Mouse (Mus musculus): ENCODE data around the gene Prn. TPM values are rescaled to one million over a fixed set of nuclear protein-coding genes. Genes with fewer than 3 reads are reported as not detected.

The Prn gene
- polyA plus RNA-seq, 1 experiment = 0.06 TPM

DNA sequence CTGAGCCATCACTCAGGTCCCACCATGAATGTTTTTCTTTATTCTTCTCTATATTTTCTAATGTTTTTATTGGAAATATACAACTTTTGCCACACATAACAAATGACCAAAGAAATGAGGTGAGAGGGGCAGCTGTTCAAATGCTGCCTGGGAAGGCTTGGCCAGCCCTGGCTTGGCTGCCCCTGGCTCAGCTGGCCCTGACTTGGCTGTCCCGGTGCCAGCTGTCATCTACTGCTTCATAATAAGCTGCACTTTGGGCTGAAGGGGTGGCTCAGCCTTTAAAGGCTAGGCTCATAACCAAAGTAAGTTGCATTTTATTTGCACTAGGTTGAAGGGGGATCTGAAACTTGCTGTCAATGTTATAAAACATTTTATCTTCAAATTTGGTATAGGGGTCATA is 2.9 kb upstream of the Prn start:
- Histone ChIP-seq H3K27ac (ENCODE audit: control insufficient read depth, insufficient read depth, low read depth, low read length) (no peak overlapping the region), H3K4me3 (ENCODE audit: control insufficient read depth, low read depth, low read length) (no peak overlapping the region), H3K4me1 (ENCODE audit: control insufficient read depth, insufficient read depth, low read length) (no peaks in the 10 kb centered on the region; the same call in 1 of the 2 replicates), H3K36me3 (ENCODE audit: control insufficient read depth, insufficient read depth, low read length) (no peaks in the 10 kb centered on the region), H3K27me3 (ENCODE audit: control insufficient read depth, insufficient read depth, low read length) (no peaks in the 10 kb centered on the region)
- TF ChIP-seq POLR2A (IDR thresholded peaks at IDR 0.05; ENCODE audit: control insufficient read depth, low read depth, low read length) (no peak), CTCF (IDR thresholded peaks at IDR 0.05; ENCODE audit: control insufficient read depth, insufficient read depth, insufficient replicate concordance, low read depth, low read length) (no peak)

GRCm38 (mm10) chr2:131907311-131907710 is 2.4 kb upstream of the Prn start:
- no peak overlapping the region for H3K4me3 ChIP-seq (ENCODE audit: control insufficient read depth, low read depth, low read length)
- no peaks in the 10 kb centered on the region; the same call in 1 of the 2 replicates for H3K4me1 ChIP-seq (ENCODE audit: control insufficient read depth, insufficient read depth, low read length)
- no peak overlapping the region for H3K27ac ChIP-seq (ENCODE audit: control insufficient read depth, insufficient read depth, low read depth, low read length)
- TF ChIP-seq POLR2A (IDR thresholded peaks at IDR 0.05; ENCODE audit: control insufficient read depth, low read depth, low read length) (no peak), CTCF (IDR thresholded peaks at IDR 0.05; ENCODE audit: control insufficient read depth, insufficient read depth, insufficient replicate concordance, low read depth, low read length) (no peak)
- no peaks in the 10 kb centered on the region for H3K27me3 ChIP-seq (ENCODE audit: control insufficient read depth, insufficient read depth, low read length)
- no peaks in the 10 kb centered on the region for H3K36me3 ChIP-seq (ENCODE audit: control insufficient read depth, insufficient read depth, low read length)

DNA sequence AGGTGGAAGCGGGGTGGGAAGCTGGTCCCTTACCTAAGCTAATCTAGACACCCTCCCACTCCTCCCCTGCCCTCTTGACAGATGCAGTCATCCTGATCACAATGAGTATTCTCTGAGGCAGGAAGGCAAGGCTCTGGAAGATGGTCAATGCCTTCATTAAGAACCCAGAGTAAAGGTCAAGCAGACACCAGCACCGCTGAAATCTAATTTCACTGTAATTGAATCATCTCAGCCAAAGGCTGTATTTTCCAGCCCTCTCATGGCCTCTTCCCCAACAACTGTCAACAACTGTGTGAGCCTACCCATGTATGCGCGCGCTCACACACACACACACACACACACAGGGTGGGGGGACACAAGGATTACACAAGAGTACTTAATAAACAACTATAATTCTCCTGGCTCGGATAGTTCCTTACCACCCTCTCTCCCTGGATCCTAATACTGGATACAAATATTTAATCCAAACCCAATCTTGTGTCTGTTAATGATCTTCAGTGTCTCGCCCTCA is 1.4 kb upstream of the Prn start:
- Histone ChIP-seq H3K36me3 (ENCODE audit: control insufficient read depth, insufficient read depth, low read length) (no peaks in the 10 kb centered on the region), H3K27me3 (ENCODE audit: control insufficient read depth, insufficient read depth, low read length) (no peaks in the 10 kb centered on the region), H3K4me3 (ENCODE audit: control insufficient read depth, low read depth, low read length) (no peak overlapping the region), H3K4me1 (ENCODE audit: control insufficient read depth, insufficient read depth, low read length) (no peaks in the 10 kb centered on the region; the same call in 1 of the 2 replicates), H3K27ac (ENCODE audit: control insufficient read depth, insufficient read depth, low read depth, low read length) (no peak overlapping the region)
- no peak for TF ChIP-seq POLR2A (IDR thresholded peaks at IDR 0.05; ENCODE audit: control insufficient read depth, low read depth, low read length)
- TF ChIP-seq CTCF (IDR thresholded peaks at IDR 0.05; ENCODE audit: control insufficient read depth, insufficient read depth, insufficient replicate concordance, low read depth, low read length) = no peak

DNA sequence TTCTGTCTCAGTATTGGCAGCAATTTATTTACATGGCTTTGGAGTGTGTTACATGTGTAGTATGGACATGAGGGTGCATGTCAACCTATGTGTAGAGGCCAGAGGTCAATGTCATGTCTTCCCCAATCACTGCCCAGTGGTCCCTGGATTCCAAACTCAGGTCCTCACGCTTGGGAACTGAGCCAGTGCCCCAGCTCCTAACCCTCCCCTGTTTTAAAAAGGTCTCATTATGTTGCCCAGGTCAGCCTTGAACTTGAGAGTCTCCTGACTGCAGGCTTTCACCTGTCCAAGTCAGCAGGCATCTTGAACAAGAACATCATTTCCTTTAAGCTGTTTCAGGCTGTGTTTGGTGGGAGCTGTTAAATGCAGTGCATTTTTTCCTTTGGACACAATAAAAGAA is 851 bp upstream of the Prn start:
- no peaks in the 10 kb centered on the region; the same call in 1 of the 2 replicates for H3K4me1 ChIP-seq (ENCODE audit: control insufficient read depth, insufficient read depth, low read length)
- no peak for TF ChIP-seq POLR2A (IDR thresholded peaks at IDR 0.05; ENCODE audit: control insufficient read depth, low read depth, low read length)
- no peak for TF ChIP-seq CTCF (IDR thresholded peaks at IDR 0.05; ENCODE audit: control insufficient read depth, insufficient read depth, insufficient replicate concordance, low read depth, low read length)
- H3K36me3 ChIP-seq (ENCODE audit: control insufficient read depth, insufficient read depth, low read length) = no peaks in the 10 kb centered on the region
- H3K27me3 ChIP-seq (ENCODE audit: control insufficient read depth, insufficient read depth, low read length) = no peaks in the 10 kb centered on the region
- H3K4me3 ChIP-seq (ENCODE audit: control insufficient read depth, low read depth, low read length) = no peak overlapping the region
- no peak overlapping the region for H3K27ac ChIP-seq (ENCODE audit: control insufficient read depth, insufficient read depth, low read depth, low read length)

GRCm38 (mm10) chr2:131910847-131911246 is 1.1 kb downstream of the Prn start:
- H3K27ac ChIP-seq (ENCODE audit: control insufficient read depth, insufficient read depth, low read depth, low read length) = no peak overlapping the region

DNA sequence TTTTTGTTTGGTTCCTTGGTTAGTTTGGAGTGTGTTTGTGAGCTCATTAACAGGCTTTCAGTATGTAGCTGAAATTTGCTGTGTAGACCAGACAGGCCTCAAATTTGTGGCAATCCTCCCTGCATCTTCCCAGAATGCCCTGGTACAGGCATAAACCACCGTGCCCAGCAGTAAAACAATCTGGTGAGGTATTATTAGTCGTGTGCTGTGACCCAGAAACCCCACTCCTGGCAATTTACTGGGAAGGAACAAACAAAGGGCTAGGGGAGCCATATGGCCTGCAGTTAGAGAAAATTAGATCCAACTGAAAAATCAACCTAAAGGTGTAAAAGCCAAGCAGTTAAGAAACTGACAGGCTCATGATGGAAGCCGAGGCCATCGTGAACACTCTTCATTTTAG is 1.6 kb downstream of the Prn start:
- Histone ChIP-seq H3K4me3 (ENCODE audit: control insufficient read depth, low read depth, low read length) (no peak overlapping the region), H3K27me3 (ENCODE audit: control insufficient read depth, insufficient read depth, low read length) (no peaks in the 10 kb centered on the region), H3K4me1 (ENCODE audit: control insufficient read depth, insufficient read depth, low read length) (no peaks in the 10 kb centered on the region; the same call in 1 of the 2 replicates), H3K27ac (ENCODE audit: control insufficient read depth, insufficient read depth, low read depth, low read length) (no peak overlapping the region), H3K36me3 (ENCODE audit: control insufficient read depth, insufficient read depth, low read length) (no peaks in the 10 kb centered on the region)
- TF ChIP-seq CTCF (IDR thresholded peaks at IDR 0.05; ENCODE audit: control insufficient read depth, insufficient read depth, insufficient replicate concordance, low read depth, low read length) = no peak
- TF ChIP-seq POLR2A (IDR thresholded peaks at IDR 0.05; ENCODE audit: control insufficient read depth, low read depth, low read length) = no peak

More at GRCm38 (mm10) chr2:131910847-131911246, 1.1 kb downstream of the Prn start:
- H3K27me3 ChIP-seq (ENCODE audit: control insufficient read depth, insufficient read depth, low read length) = no peaks in the 10 kb centered on the region
- H3K36me3 ChIP-seq (ENCODE audit: control insufficient read depth, insufficient read depth, low read length) = no peaks in the 10 kb centered on the region
- H3K4me1 ChIP-seq (ENCODE audit: control insufficient read depth, insufficient read depth, low read length) = no peaks in the 10 kb centered on the region; the same call in 1 of the 2 replicates
- no peak for TF ChIP-seq POLR2A (IDR thresholded peaks at IDR 0.05; ENCODE audit: control insufficient read depth, low read depth, low read length)
- TF ChIP-seq CTCF (IDR thresholded peaks at IDR 0.05; ENCODE audit: control insufficient read depth, insufficient read depth, insufficient replicate concordance, low read depth, low read length) = no peak
- H3K4me3 ChIP-seq (ENCODE audit: control insufficient read depth, low read depth, low read length) = no peak overlapping the region

GRCm38 (mm10) chr2:131912526-131913258 is 2.9 kb downstream of the Prn start:
- Histone ChIP-seq H3K4me3 (ENCODE audit: control insufficient read depth, low read depth, low read length) (no peak overlapping the region), H3K36me3 (ENCODE audit: control insufficient read depth, insufficient read depth, low read length) (no peaks in the 10 kb centered on the region), H3K27ac (ENCODE audit: control insufficient read depth, insufficient read depth, low read depth, low read length) (no peak overlapping the region), H3K4me1 (ENCODE audit: control insufficient read depth, insufficient read depth, low read length) (no peaks in the 10 kb centered on the region; the same call in 1 of the 2 replicates), H3K27me3 (ENCODE audit: control insufficient read depth, insufficient read depth, low read length) (no peaks in the 10 kb centered on the region)
- TF ChIP-seq CTCF (IDR thresholded peaks at IDR 0.05; ENCODE audit: control insufficient read depth, insufficient read depth, insufficient replicate concordance, low read depth, low read length) (no peak), POLR2A (IDR thresholded peaks at IDR 0.05; ENCODE audit: control insufficient read depth, low read depth, low read length) (no peak)
